In genomic region chr5:99250820-99251219, GRCm38 (mm10) we compare ENCODE assay signal across 8 mouse cellular contexts.
A peak's percentile ranks its signal among the peaks of the same experiment; 100 is the strongest.
DNase-seq lines count a peak whose midpoint lies in the region; ATAC-seq and TF ChIP-seq lines count a peak whose summit lies in the region.

No protein-coding gene starts in this region.

- H3K4me1 ChIP-seq in bone marrow macrophage, adult 2 months (ENCODE audit: control insufficient read depth, insufficient read depth, low read length), result peaks cover 23% of the 10 kb centered on the region
- H3K4me1 ChIP-seq in heart, embryonic 14.5 days (ENCODE audit: control insufficient read depth in 2 of 2, insufficient read depth in 2 of 2, low read length in 2 of 2), result peaks cover 14 to 37% of the 10 kb centered on the region in 2 experiments
- H3K4me1 ChIP-seq in liver, embryonic 14.5 days (replicated peaks; ENCODE audit: control insufficient read depth in 2 of 2, insufficient read depth in 2 of 2, low read length in 1 of 2), result peaks cover 9 to 12% of the 10 kb centered on the region in 2 experiments; a peak in 3 of 4 replicates

- intact Hi-C loops in left cerebral cortex, postnatal 36 days (cut with DNase I), result loop anchor here (2.0 to 10.0 kb wide), 3 partner anchors 106 to 642 kb away; no protein-coding TSS in a partner anchor

- no peak for TF ChIP-seq EP300 in liver, embryonic 14.5 days (IDR thresholded peaks at IDR 0.05; ENCODE audit: low read depth)

- TF ChIP-seq CTCF in bone marrow macrophage, adult 2 months (IDR thresholded peaks at IDR 0.05; ENCODE audit: low read depth, low read length), result no peak
- no peak for TF ChIP-seq CTCF in liver, embryonic 14.5 days (IDR thresholded peaks at IDR 0.05; ENCODE audit: low read depth)

- no peak for ATAC-seq in heart, embryonic 14.5 days (ENCODE audit: insufficient number of reproducible peaks, insufficient read depth, low FRiP score, low read depth)
- no peak for ATAC-seq in liver, embryonic 14.5 days (ENCODE audit: insufficient read depth)

- peak overlapping the region; percentile 91 for H3K9ac ChIP-seq in heart, embryonic 14.5 days (ENCODE audit: low read length)
- H3K9ac ChIP-seq in liver, embryonic 14.5 days (replicated peaks), result no peak overlapping the region

- TF ChIP-seq POLR2A in bone marrow macrophage, adult 2 months (IDR thresholded peaks at IDR 0.05; ENCODE audit: borderline replicate concordance, low read depth, low read length), result 0 out of 2 replicates have a peak, but pooled peaks have one; percentile 66

- DNase-seq in heart, adult 11 months, result peak; percentile 91
- DNase-seq in heart, adult 9 months (ENCODE audit: low spot score in 2 of 2), result no peak
- DNase-seq in liver, embryonic 14.5 days (ENCODE audit: low read depth in 3 of 3, low spot score in 3 of 3), result no peak
- DNase-seq in Muller cell, postnatal 12 days (ENCODE audit: inconsistent ontology term), result no peak
- no peak for DNase-seq in thymus, postnatal 4 days
- DNase-seq in left cerebral cortex, postnatal 36 days (ENCODE audit: low spot score in 2 of 2), result no peak

- H3K27me3 ChIP-seq in heart, embryonic 14.5 days (ENCODE audit: control insufficient read depth, insufficient read depth, low read length), result no peaks in the 10 kb centered on the region
- H3K27me3 ChIP-seq in liver, embryonic 14.5 days (ENCODE audit: control insufficient read depth, insufficient read depth, low read length), result no peaks in the 10 kb centered on the region

- no peaks in the 10 kb centered on the region for H3K36me3 ChIP-seq in heart, embryonic 14.5 days (ENCODE audit: control insufficient read depth, insufficient read depth, low read length)
- no peaks in the 10 kb centered on the region for H3K36me3 ChIP-seq in liver, embryonic 14.5 days (replicated peaks; ENCODE audit: control insufficient read depth, insufficient read depth, low read depth)

- H3K9me3 ChIP-seq in heart, embryonic 14.5 days (ENCODE audit: control insufficient read depth, low read length), result no peaks in the 10 kb centered on the region
- no peaks in the 10 kb centered on the region for H3K9me3 ChIP-seq in liver, embryonic 14.5 days (ENCODE audit: control insufficient read depth, low read length)

- 6% methylated on average over 5 of the region's 5 CpGs for WGBS in heart, embryonic 14.5 days
- 2% methylated on average over 5 of the region's 5 CpGs for WGBS in liver, embryonic 14.5 days (ENCODE audit: insufficient replicate concordance)

- peak overlapping the region; percentile 73 for H3K4me3 ChIP-seq in bone marrow macrophage, adult 2 months (ENCODE audit: insufficient read depth, low read length)
- peak overlapping the region; percentile 59 to 97 for H3K4me3 ChIP-seq in heart, embryonic 14.5 days (ENCODE audit: control insufficient read depth in 1 of 2, insufficient read depth in 1 of 2, low read depth in 1 of 2, low read length in 2 of 2)
- H3K4me3 ChIP-seq in liver, embryonic 14.5 days (ENCODE audit: insufficient read depth in 1 of 2, low read depth in 2 of 2, low read length in 2 of 2), result peak overlapping the region; percentile 19 to 83; a peak in 1 of 4 replicates

- peak overlapping the region; percentile 73 for H3K4me2 ChIP-seq in heart, embryonic 14.5 days (ENCODE audit: low read length)
- H3K4me2 ChIP-seq in liver, embryonic 14.5 days (ENCODE audit: low read depth), result peak overlapping the region; percentile 86

- peak overlapping the region; percentile 70 for H3K27ac ChIP-seq in bone marrow macrophage, adult 2 months (ENCODE audit: insufficient read depth, low read depth, low read length)
- H3K27ac ChIP-seq in heart, embryonic 14.5 days (replicated peaks in 1 of 2; ENCODE audit: control insufficient read depth in 1 of 2, insufficient read depth in 1 of 2, low read depth in 2 of 2, low read length in 2 of 2), result peak overlapping the region; percentile 81 to 87
- no peak overlapping the region for H3K27ac ChIP-seq in liver, embryonic 14.5 days
